Mouse (Mus musculus): Measurements from ENCODE around the gene Cmip. TPM values are rescaled to one million over a fixed set of nuclear protein-coding genes. Genes with fewer than 3 reads are reported as not detected.

The Cmip gene
- polyA plus RNA-seq, 1 experiment, result 103 TPM

DNA sequence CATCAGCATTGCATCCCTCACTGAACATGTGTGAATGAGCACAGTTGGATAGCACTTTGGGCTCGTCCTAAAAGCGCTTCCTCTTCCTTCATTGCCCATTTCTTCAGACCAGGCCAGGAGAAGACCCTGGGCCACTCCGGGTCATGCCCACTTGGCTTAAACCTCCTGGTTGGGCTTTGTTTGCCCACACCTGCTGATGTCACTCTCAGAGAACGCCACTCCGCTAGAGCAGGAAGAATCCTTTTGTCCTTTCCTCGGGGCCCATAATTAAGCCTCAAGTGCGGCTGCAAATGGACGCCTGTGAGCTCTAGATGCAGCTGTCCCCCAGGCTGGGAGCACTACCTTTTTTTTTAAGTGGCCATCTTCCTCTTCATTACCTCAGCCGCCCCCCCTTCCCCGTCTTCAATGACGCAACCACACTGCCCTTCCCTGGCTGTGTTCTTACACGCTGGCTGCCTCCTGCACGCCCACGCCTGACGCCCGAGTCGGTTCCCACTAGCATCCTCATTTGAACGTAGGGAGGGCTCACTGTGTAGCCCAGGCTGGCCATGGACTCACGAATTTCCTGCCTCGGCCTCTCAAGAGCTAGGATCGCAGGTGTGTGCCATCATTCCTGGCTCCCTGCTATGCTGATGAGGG lies 171.8 kb downstream of the Cmip start:
- DNase-seq, result no peak
- no peak overlapping the region for H3K27ac ChIP-seq (ENCODE audit: control insufficient read depth, insufficient read depth, low read length)
- H3K4me1 ChIP-seq (replicated peaks; ENCODE audit: control insufficient read depth, insufficient read depth, low read length), result no peaks in the 10 kb centered on the region
- no peak overlapping the region for H3K4me3 ChIP-seq (ENCODE audit: control insufficient read depth, insufficient read depth, low read length)
- 95% methylated on average over 21 of the region's 21 CpGs for WGBS
- TF ChIP-seq POLR2A (IDR thresholded peaks at IDR 0.05; ENCODE audit: control insufficient read depth, extremely low read depth, insufficient read depth, low read length, poor library complexity) (no peak), CTCF (IDR thresholded peaks at IDR 0.05; ENCODE audit: borderline replicate concordance, control insufficient read depth, extremely low read depth, insufficient read depth, low read length, poor library complexity) (no peak)
- H3K36me3 ChIP-seq (ENCODE audit: control insufficient read depth, insufficient read depth, low read length), result peaks cover 39% of the 10 kb centered on the region
- no peaks in the 10 kb centered on the region for H3K27me3 ChIP-seq (ENCODE audit: control insufficient read depth, insufficient read depth, low read length)

DNA sequence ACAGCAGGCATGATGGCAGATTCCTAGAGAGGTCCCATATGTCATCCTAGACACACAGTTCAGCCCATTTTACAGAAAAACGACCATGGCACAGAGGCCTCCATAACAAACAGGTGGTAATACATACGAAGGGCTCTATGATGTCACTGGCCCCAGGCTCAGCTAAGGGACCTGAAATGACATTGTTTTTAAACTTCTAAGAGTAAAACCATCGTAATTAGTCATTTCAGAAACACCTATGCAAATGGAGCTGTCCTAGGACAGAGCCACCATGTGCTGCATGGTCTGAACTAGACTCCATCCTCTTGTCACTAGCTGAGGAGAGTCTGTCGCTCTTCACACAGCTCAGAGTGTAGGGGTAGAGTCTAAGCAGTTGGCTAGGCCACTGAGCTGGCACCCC lies 173.8 kb downstream of the Cmip start:
- DNase-seq, result no peak
- Histone ChIP-seq H3K27me3 (ENCODE audit: control insufficient read depth, insufficient read depth, low read length) (no peaks in the 10 kb centered on the region), H3K36me3 (ENCODE audit: control insufficient read depth, insufficient read depth, low read length) (peaks cover 34% of the 10 kb centered on the region), H3K27ac (ENCODE audit: control insufficient read depth, insufficient read depth, low read length) (no peak overlapping the region), H3K4me1 (replicated peaks; ENCODE audit: control insufficient read depth, insufficient read depth, low read length) (no peaks in the 10 kb centered on the region), H3K4me3 (ENCODE audit: control insufficient read depth, insufficient read depth, low read length) (no peak overlapping the region)
- TF ChIP-seq POLR2A (IDR thresholded peaks at IDR 0.05; ENCODE audit: control insufficient read depth, extremely low read depth, insufficient read depth, low read length, poor library complexity) (no peak), CTCF (IDR thresholded peaks at IDR 0.05; ENCODE audit: borderline replicate concordance, control insufficient read depth, extremely low read depth, insufficient read depth, low read length, poor library complexity) (no peak)
- WGBS, result 96% methylated on average over 4 of the region's 4 CpGs

DNA sequence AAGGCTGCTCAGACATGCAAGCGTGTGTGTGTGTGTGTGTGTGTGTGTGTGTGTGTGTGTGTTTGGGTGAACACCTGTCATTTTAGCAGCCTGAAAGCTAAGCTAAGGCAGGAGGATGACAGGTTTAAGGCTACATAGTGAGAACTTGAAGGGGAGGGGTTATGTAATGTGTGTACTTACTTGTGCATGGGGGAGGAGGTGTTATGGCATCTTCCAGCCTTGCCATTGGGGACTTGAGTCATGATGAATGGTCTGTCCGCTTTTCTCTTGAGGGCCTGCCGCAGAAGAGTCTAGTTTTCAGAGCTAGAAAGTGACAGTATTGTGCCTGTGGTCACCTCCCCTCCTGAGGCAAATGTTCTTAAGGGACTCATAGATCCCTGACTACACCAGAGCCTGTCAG lies 174.7 kb downstream of the Cmip start:
- WGBS, result 90% methylated on average over 3 of the region's 3 CpGs

DNA sequence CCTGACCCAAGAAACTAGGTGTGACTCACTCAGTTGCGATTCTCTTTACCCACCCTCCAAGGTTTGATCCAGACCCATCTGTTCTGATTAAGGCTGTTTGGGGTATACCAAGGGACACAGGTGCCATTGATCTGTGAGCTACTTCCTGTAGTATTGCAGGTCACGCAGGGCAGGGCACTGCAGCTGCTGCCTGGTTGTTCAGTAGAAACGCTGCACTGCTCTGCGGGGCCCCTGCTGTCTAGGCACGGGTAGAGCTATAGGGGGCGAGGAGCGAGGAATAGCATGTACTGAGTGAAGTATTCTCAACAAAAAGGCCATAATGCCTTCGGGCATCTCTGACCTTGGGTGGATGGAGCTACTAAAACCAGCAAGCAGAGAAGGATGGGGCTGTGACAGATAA lies 175.2 kb downstream of the Cmip start:
- WGBS, result 81% methylated on average over 8 of the region's 8 CpGs
- Histone ChIP-seq H3K4me3 (ENCODE audit: control insufficient read depth, insufficient read depth, low read length) (no peak overlapping the region), H3K27me3 (ENCODE audit: control insufficient read depth, insufficient read depth, low read length) (no peaks in the 10 kb centered on the region), H3K27ac (ENCODE audit: control insufficient read depth, insufficient read depth, low read length) (no peak overlapping the region), H3K36me3 (ENCODE audit: control insufficient read depth, insufficient read depth, low read length) (peaks cover 36% of the 10 kb centered on the region), H3K4me1 (replicated peaks; ENCODE audit: control insufficient read depth, insufficient read depth, low read length) (no peaks in the 10 kb centered on the region)
- TF ChIP-seq POLR2A (IDR thresholded peaks at IDR 0.05; ENCODE audit: control insufficient read depth, extremely low read depth, insufficient read depth, low read length, poor library complexity) (no peak), CTCF (IDR thresholded peaks at IDR 0.05; ENCODE audit: borderline replicate concordance, control insufficient read depth, extremely low read depth, insufficient read depth, low read length, poor library complexity) (no peak)
- no peak for DNase-seq

More for the DNA sequence above, 174.7 kb downstream of the Cmip start:
- peaks cover 36% of the 10 kb centered on the region for H3K36me3 ChIP-seq (ENCODE audit: control insufficient read depth, insufficient read depth, low read length)
- TF ChIP-seq CTCF (IDR thresholded peaks at IDR 0.05; ENCODE audit: borderline replicate concordance, control insufficient read depth, extremely low read depth, insufficient read depth, low read length, poor library complexity), result no peak
- no peak for TF ChIP-seq POLR2A (IDR thresholded peaks at IDR 0.05; ENCODE audit: control insufficient read depth, extremely low read depth, insufficient read depth, low read length, poor library complexity)
- no peak overlapping the region for H3K4me3 ChIP-seq (ENCODE audit: control insufficient read depth, insufficient read depth, low read length)
- no peak overlapping the region for H3K27ac ChIP-seq (ENCODE audit: control insufficient read depth, insufficient read depth, low read length)
- H3K4me1 ChIP-seq (replicated peaks; ENCODE audit: control insufficient read depth, insufficient read depth, low read length), result no peaks in the 10 kb centered on the region
- no peaks in the 10 kb centered on the region for H3K27me3 ChIP-seq (ENCODE audit: control insufficient read depth, insufficient read depth, low read length)
- no peak for DNase-seq

DNA sequence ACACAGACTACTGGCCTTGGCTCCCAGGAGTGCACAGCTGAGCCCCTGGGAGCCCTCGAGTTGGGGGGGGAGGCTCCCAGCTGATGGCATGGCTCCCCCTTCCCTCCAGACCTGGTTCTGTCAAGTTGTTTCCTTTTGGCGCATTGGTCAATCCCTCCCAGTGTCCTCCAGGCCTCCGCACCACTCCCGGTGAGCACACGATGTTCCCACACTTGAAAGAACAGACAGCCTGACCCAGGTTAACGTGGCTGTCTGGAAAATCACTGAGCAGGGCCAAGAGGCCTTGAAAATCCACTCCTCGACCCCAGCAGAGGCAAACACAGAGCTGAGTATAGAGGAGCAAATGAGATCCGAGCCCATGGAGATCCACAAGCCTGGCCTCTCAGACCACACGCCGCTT lies 177.1 kb downstream of the Cmip start:
- no peaks in the 10 kb centered on the region for H3K27me3 ChIP-seq (ENCODE audit: control insufficient read depth, insufficient read depth, low read length)
- DNase-seq, result no peak
- H3K4me1 ChIP-seq (replicated peaks; ENCODE audit: control insufficient read depth, insufficient read depth, low read length), result no peaks in the 10 kb centered on the region
- no peak for TF ChIP-seq POLR2A (IDR thresholded peaks at IDR 0.05; ENCODE audit: control insufficient read depth, extremely low read depth, insufficient read depth, low read length, poor library complexity)
- no peak for TF ChIP-seq CTCF (IDR thresholded peaks at IDR 0.05; ENCODE audit: borderline replicate concordance, control insufficient read depth, extremely low read depth, insufficient read depth, low read length, poor library complexity)
- H3K36me3 ChIP-seq (ENCODE audit: control insufficient read depth, insufficient read depth, low read length), result peaks cover 39% of the 10 kb centered on the region
- no peak overlapping the region for H3K27ac ChIP-seq (ENCODE audit: control insufficient read depth, insufficient read depth, low read length)
- no peak overlapping the region for H3K4me3 ChIP-seq (ENCODE audit: control insufficient read depth, insufficient read depth, low read length)
- WGBS, result 92% methylated on average over 10 of the region's 10 CpGs

DNA sequence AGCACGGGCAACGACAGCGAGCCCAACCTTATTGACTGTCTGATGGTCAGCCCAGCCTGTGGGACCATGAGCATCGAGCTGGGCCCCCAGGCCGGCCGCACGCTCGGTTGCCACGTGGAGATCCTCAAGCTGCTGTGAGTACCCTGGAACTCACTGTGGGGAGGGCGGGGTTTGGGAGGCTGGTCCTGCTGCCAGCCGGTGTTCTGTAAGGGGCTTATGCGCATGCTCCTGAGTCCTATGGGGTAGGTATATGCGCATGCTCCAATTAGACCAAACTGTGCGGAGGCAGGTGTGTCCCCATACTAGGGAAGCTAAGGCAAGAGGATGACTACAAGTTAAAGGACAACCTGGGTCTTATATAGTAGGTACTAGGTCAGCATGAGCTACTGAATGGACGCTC lies 179.9 kb downstream of the Cmip start:
- Histone ChIP-seq H3K27me3 (ENCODE audit: control insufficient read depth, insufficient read depth, low read length) (no peaks in the 10 kb centered on the region), H3K36me3 (ENCODE audit: control insufficient read depth, insufficient read depth, low read length) (peaks cover 25% of the 10 kb centered on the region), H3K27ac (ENCODE audit: control insufficient read depth, insufficient read depth, low read length) (no peak overlapping the region), H3K4me1 (replicated peaks; ENCODE audit: control insufficient read depth, insufficient read depth, low read length) (no peaks in the 10 kb centered on the region), H3K4me3 (ENCODE audit: control insufficient read depth, insufficient read depth, low read length) (no peak overlapping the region)
- WGBS, result 98% methylated on average over 15 of the region's 15 CpGs
- TF ChIP-seq CTCF (IDR thresholded peaks at IDR 0.05; ENCODE audit: borderline replicate concordance, control insufficient read depth, extremely low read depth, insufficient read depth, low read length, poor library complexity) (no peak), POLR2A (IDR thresholded peaks at IDR 0.05; ENCODE audit: control insufficient read depth, extremely low read depth, insufficient read depth, low read length, poor library complexity) (no peak)
- no peak for DNase-seq

DNA sequence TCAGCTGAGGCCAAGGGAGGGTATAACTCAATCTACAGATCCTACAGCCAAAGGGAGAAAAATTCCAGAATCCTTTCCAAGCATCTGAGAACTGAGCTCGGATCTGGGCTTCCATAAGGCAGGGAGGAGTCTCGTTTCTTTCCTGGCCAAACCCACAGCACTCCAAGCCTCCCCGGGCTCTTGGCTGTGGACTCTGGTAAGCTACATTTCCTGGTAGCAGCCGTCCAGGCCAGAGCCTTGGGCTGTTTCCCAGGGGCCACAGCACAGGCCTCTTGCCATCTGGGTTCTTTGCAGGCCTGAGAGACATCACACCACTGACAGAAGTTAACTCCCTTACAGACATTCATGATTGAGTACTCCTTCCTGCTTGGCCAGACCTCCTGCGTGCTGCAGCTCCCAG lies 180.8 kb downstream of the Cmip start:
- Histone ChIP-seq H3K27ac (ENCODE audit: control insufficient read depth, insufficient read depth, low read length) (no peak overlapping the region), H3K4me1 (replicated peaks; ENCODE audit: control insufficient read depth, insufficient read depth, low read length) (no peaks in the 10 kb centered on the region), H3K36me3 (ENCODE audit: control insufficient read depth, insufficient read depth, low read length) (peaks cover 25% of the 10 kb centered on the region), H3K27me3 (ENCODE audit: control insufficient read depth, insufficient read depth, low read length) (no peaks in the 10 kb centered on the region), H3K4me3 (ENCODE audit: control insufficient read depth, insufficient read depth, low read length) (no peak overlapping the region)
- TF ChIP-seq CTCF (IDR thresholded peaks at IDR 0.05; ENCODE audit: borderline replicate concordance, control insufficient read depth, extremely low read depth, insufficient read depth, low read length, poor library complexity), result no peak
- no peak for TF ChIP-seq POLR2A (IDR thresholded peaks at IDR 0.05; ENCODE audit: control insufficient read depth, extremely low read depth, insufficient read depth, low read length, poor library complexity)
- WGBS, result 93% methylated on average over 5 of the region's 5 CpGs
- DNase-seq, result no peak
